Mouse (Mus musculus) limb, embryonic 13.5 days (tissue): ENCODE data around the gene Parp6. TPM values are rescaled to one million over a fixed set of nuclear protein-coding genes. Genes with fewer than 3 reads are reported as not detected.

ENCODE experiments used
- ATAC-seq: fragments of 200-750 bp; cut with Nextera tagmentation; 2 replicates; pipeline ENCODE4 v1.8.0; 2017; ENCODE audit warnings: low read depth, moderate number of reproducible peaks, moderate TSS enrichment; ENCODE audit not compliant: low FRiP score
- H3K27ac ChIP-seq: fragments of 300-500 bp; sonication (generic); 2 replicates; pipeline ENCODE4 v1.5.1; 2015; ENCODE audit warnings: inconsistent platforms, mild to moderate bottlenecking, moderate library complexity
- H3K27me3 ChIP-seq: fragments of 300-500 bp; sonication (generic); 2 replicates; pipeline ENCODE4 v1.6.1; 2015; ENCODE audit warnings: mild to moderate bottlenecking, inconsistent platforms
- H3K36me3 ChIP-seq: fragments of 300-500 bp; sonication (generic); 2 replicates; pipeline ENCODE4 v1.6.1; 2015; ENCODE audit warnings: inconsistent platforms, mild to moderate bottlenecking, moderate library complexity
- H3K4me1 ChIP-seq: fragments of 300-500 bp; sonication (generic); 2 replicates; pipeline ENCODE4 v1.6.1; 2015; ENCODE audit warnings: inconsistent platforms
- H3K4me2 ChIP-seq: fragments of 300-500 bp; sonication (generic); replicated peaks from 2 replicates; pipeline ENCODE4 v1.6.1; 2015; ENCODE audit warnings: inconsistent platforms, mild to moderate bottlenecking, moderate library complexity
- H3K4me3 ChIP-seq: fragments of 300-500 bp; sonication (generic); 2 replicates; pipeline ENCODE4 v1.5.1; 2015; ENCODE audit warnings: moderate library complexity, mild to moderate bottlenecking, inconsistent platforms
- H3K9ac ChIP-seq: fragments of 300-500 bp; sonication (generic); 2 replicates; pipeline ENCODE4 v1.6.1; 2015; ENCODE audit warnings: mild to moderate bottlenecking, inconsistent platforms
- H3K9me3 ChIP-seq: fragments of 300-500 bp; sonication (generic); 2 replicates; pipeline ENCODE4 v1.6.1; 2016; ENCODE audit warnings: inconsistent platforms
- WGBS: fragments of 180-500 bp; shearing (Covaris S2); methylation state at CpG from one replicate; pipeline ENCODE4 v1.1.7; 2015; 5-methylcytosine and 5-hydroxymethylcytosine counted together
- polyA plus RNA-seq: library from polyadenylated mRNA; unstranded; fragments of >200 nt; fragmentation: Nextera tagmentation; extraction: Ambion mirVana; gene quantifications from 2 replicates; pipeline ENCODE4 v1.2.1, GENCODE M21; 2015

Gene Parp6
- polyA plus RNA-seq, 1 experiment from 2014 or later = 31.5 TPM

- no peaks in the 10 kb centered on the region for H3K27me3 ChIP-seq
- H3K4me3 ChIP-seq = no peak overlapping the region
- H3K4me1 ChIP-seq = no peaks in the 10 kb centered on the region
- ATAC-seq = no peak
- peaks cover 98% of the 10 kb centered on the region for H3K36me3 ChIP-seq
- WGBS = 77% methylated on average over 12 of the region's 12 CpGs
- H3K4me2 ChIP-seq = no peak overlapping the region
- no peaks in the 10 kb centered on the region for H3K9me3 ChIP-seq
- no peak overlapping the region for H3K9ac ChIP-seq
- no peak overlapping the region for H3K27ac ChIP-seq
Observed at GRCm38 (mm10) chr9:59672195-59672894, 55.3 kb downstream of the Parp6 start.

GRCm38 (mm10) chr9:59673427-59673826, 56.3 kb downstream of the Parp6 start:
- no peak overlapping the region for H3K27ac ChIP-seq
- no peaks in the 10 kb centered on the region for H3K9me3 ChIP-seq
- no peak overlapping the region for H3K4me3 ChIP-seq
- no peaks in the 10 kb centered on the region for H3K27me3 ChIP-seq
- ATAC-seq = no peak
- peaks cover 98% of the 10 kb centered on the region for H3K36me3 ChIP-seq
- no peak overlapping the region for H3K4me2 ChIP-seq
- WGBS = 59% methylated on average over 2 of the region's 2 CpGs
- H3K4me1 ChIP-seq = no peaks in the 10 kb centered on the region
- H3K9ac ChIP-seq = no peak overlapping the region

GRCm38 (mm10) chr9:59675598-59675997, 58.5 kb downstream of the Parp6 start:
- no peak overlapping the region for H3K9ac ChIP-seq
- no peak overlapping the region for H3K4me3 ChIP-seq
- 91% methylated on average over 14 of the region's 14 CpGs for WGBS
- no peaks in the 10 kb centered on the region for H3K9me3 ChIP-seq
- peaks cover 4% of the 10 kb centered on the region for H3K4me1 ChIP-seq
- no peak for ATAC-seq
- H3K27me3 ChIP-seq = peaks cover 4% of the 10 kb centered on the region
- H3K36me3 ChIP-seq = peaks cover 90% of the 10 kb centered on the region
- no peak overlapping the region for H3K27ac ChIP-seq
- no peak overlapping the region for H3K4me2 ChIP-seq

GRCm38 (mm10) chr9:59678313-59678712, 61.2 kb downstream of the Parp6 start:
- Histone ChIP-seq H3K4me1 (peaks cover 5% of the 10 kb centered on the region), H3K27ac (no peak overlapping the region), H3K4me3 (no peak overlapping the region), H3K4me2 (no peak overlapping the region), H3K27me3 (peaks cover 17% of the 10 kb centered on the region), H3K9ac (no peak overlapping the region), H3K36me3 (peaks cover 62% of the 10 kb centered on the region), H3K9me3 (no peaks in the 10 kb centered on the region)
- ATAC-seq = no peak
- 28% methylated on average over 1 of the region's 1 CpGs for WGBS

GRCm38 (mm10) chr9:59679678-59680533, 62.8 kb downstream of the Parp6 start, which contains the start of gene Gramd2:
TSS of gene Gramd2 (plus strand) at chr9:59680144.
- H3K9me3 ChIP-seq = no peaks in the 10 kb centered on the region
- H3K9ac ChIP-seq = peak within 1 kb of the TSS; percentile 60
- peaks cover 5% of the 10 kb centered on the region for H3K4me1 ChIP-seq
- peaks cover 17% of the 10 kb centered on the region for H3K27me3 ChIP-seq
- H3K27ac ChIP-seq = no peak within 1 kb of the TSS
- peaks cover 47% of the 10 kb centered on the region for H3K36me3 ChIP-seq
- H3K4me2 ChIP-seq = peak within 1 kb of the TSS; percentile 92
- 1% methylated on average over 46 of the region's 47 CpGs for WGBS
- H3K4me3 ChIP-seq = peak within 1 kb of the TSS; percentile 51
- ATAC-seq = peak; percentile 92

- ATAC-seq = no peak
- 10% methylated on average over 16 of the region's 16 CpGs for WGBS
- no peak overlapping the region for H3K27ac ChIP-seq
Observed at GRCm38 (mm10) chr9:59680534-59680875, 63.4 kb downstream of the Parp6 start.

DNA sequence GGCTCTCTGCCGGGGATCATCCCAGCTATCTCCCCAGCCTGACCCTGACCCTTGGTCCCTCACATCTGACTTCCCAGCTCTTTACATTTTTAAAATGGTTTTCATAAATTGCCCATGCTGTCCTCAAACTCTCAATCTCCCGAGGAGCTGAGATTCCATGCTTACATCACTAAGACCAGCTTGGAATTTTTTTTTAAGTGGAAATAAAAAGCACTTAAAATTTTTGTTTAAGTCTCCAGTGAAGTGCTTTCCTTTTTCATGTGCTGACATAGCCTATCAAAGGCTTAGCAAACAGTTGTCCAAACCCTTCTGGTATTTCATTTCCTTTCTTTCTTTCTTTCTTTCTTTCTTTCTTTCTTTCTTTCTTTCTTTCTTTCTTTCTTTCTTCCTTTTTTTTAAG, 66.9 kb downstream of the Parp6 start:
- peaks cover 17% of the 10 kb centered on the region for H3K27me3 ChIP-seq
- H3K27ac ChIP-seq = no peak overlapping the region
- WGBS = 67% methylated on average over 2 of the region's 2 CpGs
- no peak overlapping the region for H3K4me3 ChIP-seq
- peaks cover 5% of the 10 kb centered on the region for H3K4me1 ChIP-seq
- no peak for ATAC-seq
- peaks cover 7% of the 10 kb centered on the region for H3K36me3 ChIP-seq
- no peaks in the 10 kb centered on the region for H3K9me3 ChIP-seq
- no peak overlapping the region for H3K4me2 ChIP-seq
- no peak overlapping the region for H3K9ac ChIP-seq

More at GRCm38 (mm10) chr9:59680534-59680875, 63.4 kb downstream of the Parp6 start:
- Histone ChIP-seq H3K27me3 (peaks cover 17% of the 10 kb centered on the region), H3K4me3 (peak overlapping the region; percentile 51), H3K4me2 (peak overlapping the region; percentile 92), H3K9me3 (no peaks in the 10 kb centered on the region), H3K9ac (peak overlapping the region; percentile 60), H3K4me1 (peaks cover 5% of the 10 kb centered on the region), H3K36me3 (peaks cover 41% of the 10 kb centered on the region)

DNA sequence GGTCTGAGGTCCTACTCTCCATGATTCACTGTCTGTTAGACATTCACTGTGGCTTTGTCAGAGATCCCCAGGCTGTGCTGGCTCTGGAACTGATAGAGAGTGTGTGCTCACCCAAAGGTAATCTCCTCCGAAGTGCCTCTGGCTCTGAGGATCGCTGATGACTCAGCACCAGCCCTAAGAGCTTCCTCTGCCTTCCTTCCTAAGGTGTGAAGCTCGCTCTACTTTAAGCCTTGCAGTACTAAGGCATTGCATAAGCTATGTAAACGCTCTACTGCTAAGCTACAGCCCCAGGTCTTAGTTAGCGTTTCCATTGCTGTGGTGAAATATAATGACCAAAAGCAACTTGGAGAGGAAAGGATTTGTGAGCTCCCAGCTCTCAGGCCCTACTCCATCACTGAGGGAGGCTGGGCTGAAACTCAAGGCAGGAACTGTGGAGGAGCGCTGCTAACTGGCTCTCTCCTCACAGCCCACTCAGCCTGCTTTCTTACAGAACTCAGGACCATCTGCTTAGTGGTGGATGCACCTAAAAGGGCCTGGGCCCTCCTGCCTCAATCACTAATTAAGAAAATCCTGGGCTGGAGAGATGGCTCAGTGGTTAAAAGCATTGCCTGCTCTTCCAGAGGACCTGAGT, 70.4 kb downstream of the Parp6 start:
- Histone ChIP-seq H3K27ac (no peak overlapping the region), H3K27me3 (no peaks in the 10 kb centered on the region), H3K9me3 (no peaks in the 10 kb centered on the region), H3K4me1 (peaks cover 12% of the 10 kb centered on the region), H3K9ac (no peak overlapping the region), H3K36me3 (no peaks in the 10 kb centered on the region), H3K4me3 (no peak overlapping the region), H3K4me2 (no peak overlapping the region)
- 29% methylated on average over 6 of the region's 6 CpGs for WGBS
- ATAC-seq = no peak

GRCm38 (mm10) chr9:59691635-59692094, 74.6 kb downstream of the Parp6 start:
- ATAC-seq = peak; percentile 79
- WGBS = 4% methylated on average over 23 of the region's 23 CpGs
- Histone ChIP-seq H3K9me3 (no peaks in the 10 kb centered on the region), H3K36me3 (no peaks in the 10 kb centered on the region), H3K4me1 (peaks cover 31% of the 10 kb centered on the region), H3K9ac (peak overlapping the region; percentile 55), H3K27ac (no peak overlapping the region; the same call in 1 of the 2 replicates), H3K27me3 (no peaks in the 10 kb centered on the region), H3K4me2 (peak overlapping the region; percentile 63), H3K4me3 (peak overlapping the region; percentile 36)

GRCm38 (mm10) chr9:59692145-59692544, 75.1 kb downstream of the Parp6 start:
- peak; percentile 22; the same call in 1 of the 2 replicates for ATAC-seq
- 21% methylated on average over 9 of the region's 9 CpGs for WGBS

GRCm38 (mm10) chr9:59694571-59695450, 77.7 kb downstream of the Parp6 start:
- 28% methylated on average over 16 of the region's 16 CpGs for whole genome bisulfite sequencing

More at GRCm38 (mm10) chr9:59692145-59692544, 75.1 kb downstream of the Parp6 start:
- no peaks in the 10 kb centered on the region for H3K27me3 ChIP-seq
- peaks cover 31% of the 10 kb centered on the region for H3K4me1 ChIP-seq
- H3K4me2 ChIP-seq = peak overlapping the region; percentile 63
- H3K9me3 ChIP-seq = no peaks in the 10 kb centered on the region
- H3K4me3 ChIP-seq = peak overlapping the region; percentile 36
- peak overlapping the region; percentile 55 for H3K9ac ChIP-seq
- H3K36me3 ChIP-seq = no peaks in the 10 kb centered on the region
- H3K27ac ChIP-seq = no peak overlapping the region; the same call in 1 of the 2 replicates

More at GRCm38 (mm10) chr9:59694571-59695450, 77.7 kb downstream of the Parp6 start:
- ATAC-seq = no peak
- Histone ChIP-seq H3K4me3 (no peak overlapping the region), H3K4me2 (no peak overlapping the region), H3K36me3 (no peaks in the 10 kb centered on the region), H3K9ac (no peak overlapping the region), H3K27me3 (no peaks in the 10 kb centered on the region), H3K4me1 (peaks cover 31% of the 10 kb centered on the region), H3K9me3 (no peaks in the 10 kb centered on the region), H3K27ac (peak overlapping the region; percentile 33; the same call in 1 of the 2 replicates)
